Mouse (Mus musculus): ENCODE results near the gene Cd82. TPM values are rescaled to one million over a fixed set of nuclear protein-coding genes. Genes with fewer than 3 reads are reported as not detected.

The Cd82 gene
- polyA plus RNA-seq, 1 experiment from 2014 or later = 90.1 TPM

GRCm38 (mm10) chr2:93453046-93453445 is 9.9 kb downstream of the Cd82 start:
- Histone ChIP-seq H3K4me3 (replicated peaks) (no peak overlapping the region), H3K9ac (peak overlapping the region; percentile 70)

DNA sequence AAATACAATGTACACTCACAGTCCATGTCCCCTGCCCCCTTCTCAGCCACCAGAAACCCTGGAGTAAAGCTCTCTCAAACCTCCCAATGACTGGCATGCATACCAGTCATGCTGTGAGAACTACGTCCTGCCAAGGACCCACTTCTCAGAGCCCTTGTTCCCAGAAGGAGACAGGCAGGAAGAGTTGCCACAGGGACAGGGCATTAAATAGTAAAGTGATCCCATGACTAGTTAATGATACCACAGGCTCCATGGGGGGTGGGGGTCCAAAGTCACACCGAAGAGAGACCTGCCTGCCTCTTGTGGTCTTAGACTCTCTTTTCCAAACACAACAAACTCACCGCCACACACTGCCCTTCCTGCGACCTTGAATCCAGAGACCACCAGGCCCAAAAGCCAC is 10.4 kb downstream of the Cd82 start:
- Histone ChIP-seq H3K36me3 (peaks cover 28% of the 10 kb centered on the region), H3K4me1 (replicated peaks) (peaks cover 100% of the 10 kb centered on the region), H3K27ac (peak overlapping the region; percentile 98), H3K27me3 (no peaks in the 10 kb centered on the region), H3K9me3 (replicated peaks) (no peaks in the 10 kb centered on the region), H3K4me2 (peak overlapping the region; percentile 5), H3K4me3 (replicated peaks) (no peak overlapping the region), H3K9ac (peak overlapping the region; percentile 70)
- ATAC-seq (ENCODE audit: low read depth) = no peak
- no peak for DNase-seq
- 70% methylated on average over 4 of the region's 4 CpGs for WGBS (ENCODE audit: insufficient replicate concordance)

More at GRCm38 (mm10) chr2:93453046-93453445, 9.9 kb downstream of the Cd82 start:
- Histone ChIP-seq H3K9me3 (replicated peaks) (no peaks in the 10 kb centered on the region), H3K4me2 (peak overlapping the region; percentile 73), H3K27ac (peak overlapping the region; percentile 98), H3K27me3 (no peaks in the 10 kb centered on the region), H3K4me1 (replicated peaks) (peaks cover 100% of the 10 kb centered on the region), H3K36me3 (peaks cover 34% of the 10 kb centered on the region)
- no peak for ATAC-seq (ENCODE audit: low read depth)
- no peak for DNase-seq
- WGBS (ENCODE audit: insufficient replicate concordance) = 75% methylated on average over 4 of the region's 4 CpGs

DNA sequence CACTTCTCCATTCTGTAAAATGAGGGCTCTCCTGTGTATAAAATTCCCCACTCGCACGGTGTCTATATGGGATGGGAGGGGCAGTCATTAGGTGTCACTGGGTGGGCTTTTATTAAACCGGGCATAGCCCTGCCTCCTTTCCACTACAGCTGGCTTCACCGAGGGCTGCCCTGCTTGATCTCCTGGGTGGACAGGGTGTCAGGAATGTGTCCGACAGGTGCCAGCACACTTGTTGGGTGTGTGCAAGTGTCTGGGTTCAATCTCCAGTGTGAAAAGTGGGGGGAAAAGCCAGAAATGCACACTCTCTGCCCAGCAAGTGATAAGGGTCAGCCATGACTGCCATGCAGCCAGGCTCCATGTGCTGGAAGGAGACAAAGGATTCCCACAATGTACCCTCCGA is 10.9 kb downstream of the Cd82 start:
- Histone ChIP-seq H3K9ac (peak overlapping the region; percentile 70), H3K4me2 (peak overlapping the region; percentile 5; the same call in 1 of the 2 replicates)
- WGBS (ENCODE audit: insufficient replicate concordance) = 56% methylated on average over 6 of the region's 6 CpGs

GRCm38 (mm10) chr2:93451219-93451938 is 11.6 kb downstream of the Cd82 start:
- H3K4me1 ChIP-seq (replicated peaks) = peaks cover 100% of the 10 kb centered on the region
- peaks cover 36% of the 10 kb centered on the region for H3K36me3 ChIP-seq
- 80% methylated on average over 6 of the region's 6 CpGs for WGBS (ENCODE audit: insufficient replicate concordance)

More for the DNA sequence above, 10.9 kb downstream of the Cd82 start:
- no peaks in the 10 kb centered on the region for H3K27me3 ChIP-seq
- ATAC-seq (ENCODE audit: low read depth) (no peak), DNase-seq (no peak)
- no peaks in the 10 kb centered on the region for H3K9me3 ChIP-seq (replicated peaks)
- H3K27ac ChIP-seq = peak overlapping the region; percentile 98
- no peak overlapping the region for H3K4me3 ChIP-seq (replicated peaks)
- peaks cover 30% of the 10 kb centered on the region for H3K36me3 ChIP-seq
- peaks cover 100% of the 10 kb centered on the region for H3K4me1 ChIP-seq (replicated peaks)

GRCm38 (mm10) chr2:93450695-93451094 is 12.2 kb downstream of the Cd82 start:
- no peaks in the 10 kb centered on the region for H3K27me3 ChIP-seq
- no peak for DNase-seq
- H3K9ac ChIP-seq = peak overlapping the region; percentile 70
- ATAC-seq (ENCODE audit: low read depth) = no peak
- 74% methylated on average over 7 of the region's 7 CpGs for WGBS (ENCODE audit: insufficient replicate concordance)
- H3K4me1 ChIP-seq (replicated peaks) = peaks cover 100% of the 10 kb centered on the region
- no peaks in the 10 kb centered on the region for H3K9me3 ChIP-seq (replicated peaks)
- H3K36me3 ChIP-seq = peaks cover 39% of the 10 kb centered on the region
- H3K4me2 ChIP-seq = peak overlapping the region; percentile 16; the same call in 1 of the 2 replicates
- H3K4me3 ChIP-seq (replicated peaks) = no peak overlapping the region
- H3K27ac ChIP-seq = peak overlapping the region; percentile 98

More at GRCm38 (mm10) chr2:93451219-93451938, 11.6 kb downstream of the Cd82 start:
- Histone ChIP-seq H3K9ac (peak overlapping the region; percentile 70), H3K4me2 (0 out of 2 replicates have a peak overlapping the region, but pooled peaks have one; percentile 16), H3K9me3 (replicated peaks) (no peaks in the 10 kb centered on the region), H3K4me3 (replicated peaks) (no peak overlapping the region), H3K27ac (peak overlapping the region; percentile 98), H3K27me3 (no peaks in the 10 kb centered on the region)
- ATAC-seq (ENCODE audit: low read depth) = no peak
- no peak for DNase-seq

- Histone ChIP-seq H3K4me3 (replicated peaks) (no peak overlapping the region), H3K27ac (peak overlapping the region; percentile 98), H3K27me3 (no peaks in the 10 kb centered on the region), H3K4me2 (peak overlapping the region; percentile 4; the same call in 1 of the 2 replicates), H3K36me3 (peaks cover 45% of the 10 kb centered on the region), H3K9me3 (replicated peaks) (no peaks in the 10 kb centered on the region), H3K4me1 (replicated peaks) (peaks cover 100% of the 10 kb centered on the region), H3K9ac (peak overlapping the region; percentile 70)
- whole genome bisulfite sequencing (ENCODE audit: insufficient replicate concordance) = 44% methylated on average over 2 of the region's 2 CpGs
- ATAC-seq (ENCODE audit: low read depth) (no peak), DNase-seq (no peak)
Observed at GRCm38 (mm10) chr2:93449657-93450056, 13.3 kb downstream of the Cd82 start.

GRCm38 (mm10) chr2:93448774-93449173 is 14.2 kb downstream of the Cd82 start:
- ATAC-seq (ENCODE audit: low read depth) = no peak
- H3K4me3 ChIP-seq (replicated peaks) = 0 out of 2 replicates have a peak overlapping the region, but pooled peaks have one; percentile 3
- H3K27me3 ChIP-seq = no peaks in the 10 kb centered on the region
- peaks cover 44% of the 10 kb centered on the region for H3K36me3 ChIP-seq
- H3K27ac ChIP-seq = peak overlapping the region; percentile 98
- peak overlapping the region; percentile 70 for H3K9ac ChIP-seq
- H3K4me1 ChIP-seq (replicated peaks) = peaks cover 100% of the 10 kb centered on the region
- peak overlapping the region; percentile 56 for H3K4me2 ChIP-seq
- no peaks in the 10 kb centered on the region for H3K9me3 ChIP-seq (replicated peaks)
- 60% methylated on average over 5 of the region's 5 CpGs for WGBS (ENCODE audit: insufficient replicate concordance)
- DNase-seq = no peak

GRCm38 (mm10) chr2:93447500-93448249 is 15.3 kb downstream of the Cd82 start:
- Histone ChIP-seq H3K27me3 (no peaks in the 10 kb centered on the region), H3K27ac (peak overlapping the region; percentile 98), H3K9ac (peak overlapping the region; percentile 70), H3K9me3 (replicated peaks) (no peaks in the 10 kb centered on the region), H3K4me1 (replicated peaks) (peaks cover 99% of the 10 kb centered on the region), H3K4me2 (peak overlapping the region; percentile 56), H3K36me3 (peaks cover 45% of the 10 kb centered on the region), H3K4me3 (replicated peaks) (peak overlapping the region; percentile 15)
- ATAC-seq (ENCODE audit: low read depth) (peak; percentile 93), DNase-seq (peak; percentile 86)
- 38% methylated on average over 6 of the region's 6 CpGs for WGBS (ENCODE audit: insufficient replicate concordance)

GRCm38 (mm10) chr2:93446606-93447353 is 16.2 kb downstream of the Cd82 start:
- H3K9me3 ChIP-seq (replicated peaks) = no peaks in the 10 kb centered on the region
- H3K27ac ChIP-seq = peak overlapping the region; percentile 98
- peaks cover 93% of the 10 kb centered on the region for H3K4me1 ChIP-seq (replicated peaks)
- 49% methylated on average over 13 of the region's 13 CpGs for WGBS (ENCODE audit: insufficient replicate concordance)
- ATAC-seq (ENCODE audit: low read depth) = no peak
- peak overlapping the region; percentile 56 for H3K4me2 ChIP-seq
- no peak for DNase-seq
- peak overlapping the region; percentile 70 for H3K9ac ChIP-seq
- H3K36me3 ChIP-seq = peaks cover 47% of the 10 kb centered on the region
- 0 out of 2 replicates have a peak overlapping the region, but pooled peaks have one; percentile 4 for H3K4me3 ChIP-seq (replicated peaks)
- no peaks in the 10 kb centered on the region for H3K27me3 ChIP-seq

- H3K36me3 ChIP-seq = peaks cover 51% of the 10 kb centered on the region
- ATAC-seq (ENCODE audit: low read depth) = no peak
- no peaks in the 10 kb centered on the region for H3K9me3 ChIP-seq (replicated peaks)
- no peak overlapping the region for H3K4me3 ChIP-seq (replicated peaks)
- H3K4me2 ChIP-seq = no peak overlapping the region
- peak overlapping the region; percentile 98 for H3K27ac ChIP-seq
- peaks cover 88% of the 10 kb centered on the region for H3K4me1 ChIP-seq (replicated peaks)
- 81% methylated on average over 5 of the region's 5 CpGs for WGBS (ENCODE audit: insufficient replicate concordance)
- DNase-seq = no peak
- peak overlapping the region; percentile 70; the same call in 1 of the 2 replicates for H3K9ac ChIP-seq
- H3K27me3 ChIP-seq = no peaks in the 10 kb centered on the region
Observed at GRCm38 (mm10) chr2:93445237-93445651, 17.7 kb downstream of the Cd82 start.

DNA sequence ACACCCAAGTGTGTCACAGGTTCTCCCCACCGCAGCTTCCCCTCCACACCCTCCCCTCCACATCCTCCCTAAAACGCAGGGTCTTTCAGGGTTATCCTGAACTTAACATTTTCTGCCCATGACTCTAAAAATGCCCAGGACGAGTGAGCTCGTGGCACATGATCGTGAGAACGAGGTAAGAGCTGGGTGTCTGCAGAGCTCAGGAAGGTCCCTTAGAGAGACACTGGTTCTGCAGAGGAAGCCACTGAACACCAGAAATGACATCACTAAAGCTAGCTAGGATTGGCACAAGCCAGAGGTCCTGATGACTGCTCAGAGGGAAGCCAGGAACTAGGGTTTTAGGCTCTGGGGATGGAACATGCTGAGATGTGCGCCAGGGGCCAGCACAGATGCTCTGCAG is 18.7 kb downstream of the Cd82 start:
- Histone ChIP-seq H3K4me3 (replicated peaks) (no peak overlapping the region), H3K9ac (no peak overlapping the region), H3K27ac (peak overlapping the region; percentile 64), H3K4me2 (no peak overlapping the region), H3K36me3 (peaks cover 58% of the 10 kb centered on the region), H3K9me3 (replicated peaks) (no peaks in the 10 kb centered on the region), H3K4me1 (replicated peaks) (peaks cover 88% of the 10 kb centered on the region), H3K27me3 (no peaks in the 10 kb centered on the region)
- ATAC-seq (ENCODE audit: low read depth) (no peak), DNase-seq (no peak)
- WGBS (ENCODE audit: insufficient replicate concordance) = 75% methylated on average over 7 of the region's 7 CpGs
